Comparison of ENCODE assay signal across 35 mouse cellular contexts in the genomic region with DNA sequence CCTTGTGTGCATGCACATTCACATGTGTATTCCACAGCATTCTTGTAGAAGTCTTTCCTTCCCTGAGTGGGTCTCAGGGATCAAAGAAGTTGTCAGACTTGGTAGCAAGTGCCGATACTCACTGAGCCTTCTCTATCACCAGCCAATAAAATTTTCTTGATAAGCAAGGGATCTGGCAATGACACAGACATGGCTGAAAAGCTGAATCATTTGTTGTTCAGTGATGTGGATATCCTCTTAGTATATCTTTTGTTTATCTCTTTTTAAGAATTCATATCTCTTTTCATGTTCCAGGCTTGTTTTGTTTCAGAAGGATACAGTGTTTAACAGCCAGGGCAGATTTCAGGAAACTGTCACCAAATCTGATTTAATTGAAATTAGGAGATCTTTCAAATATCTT. TPM values are rescaled to one million over a fixed set of nuclear protein-coding genes. Genes with fewer than 3 reads are reported as not detected.
"Had no signal": no experiment of that assay in that cellular context is flagged by ENCODE, and none has a peak within 500 bp of the region (broad histone marks: within the 10 kb centered on the region; RNA-seq: fewer than 3 reads in every experiment).

No protein-coding gene starts in this region.

- H3K4me3 ChIP-seq: left cerebral cortex, adult 2 months; limb, embryonic 12.5 days; limb, embryonic 13.5 days; limb, embryonic 15.5 days; liver, embryonic 12.5 days; liver, embryonic 13.5 days; liver, embryonic 15.5 days; lung, embryonic 15.5 days; megakaryocyte, embryonic 14.5 days; midbrain, embryonic 10.5 days; midbrain, embryonic 12.5 days; midbrain, embryonic 13.5 days; midbrain, embryonic 15.5 days; myocyte had no signal

- H3K36me3 ChIP-seq: limb, embryonic 12.5 days; limb, embryonic 13.5 days; limb, embryonic 15.5 days; liver, embryonic 12.5 days; liver, embryonic 13.5 days; liver, embryonic 15.5 days; lung, embryonic 15.5 days; midbrain, embryonic 10.5 days; midbrain, embryonic 12.5 days; midbrain, embryonic 13.5 days; midbrain, embryonic 15.5 days had no signal

- ATAC-seq: liver, embryonic 12.5 days; liver, postnatal 0 days; lung, postnatal 0 days; midbrain, embryonic 13.5 days; midbrain, embryonic 15.5 days; midbrain, embryonic 16.5 days had no signal

- H3K4me2 ChIP-seq: limb, embryonic 12.5 days; limb, embryonic 13.5 days; limb, embryonic 15.5 days; liver, embryonic 11.5 days; liver, embryonic 12.5 days; liver, embryonic 13.5 days; liver, embryonic 15.5 days; lung, embryonic 14.5 days; lung, embryonic 15.5 days; midbrain, embryonic 12.5 days; midbrain, embryonic 13.5 days; midbrain, embryonic 15.5 days had no signal

- H3K9ac ChIP-seq: limb, embryonic 12.5 days; limb, embryonic 13.5 days; limb, embryonic 15.5 days; liver, embryonic 12.5 days; liver, embryonic 13.5 days; liver, embryonic 14.5 days; liver, embryonic 15.5 days; liver, postnatal 0 days; lung, embryonic 14.5 days; lung, embryonic 15.5 days; midbrain, embryonic 12.5 days; midbrain, embryonic 13.5 days; midbrain, embryonic 15.5 days had no signal

- DNase-seq: left cerebral cortex, postnatal 4 days; liver; liver, embryonic 13.5 days; liver, postnatal 0 days; lung, adult 18-20 months; lung, adult 2 months; lung, embryonic 14.5 days; lung, postnatal 10 days; lung, postnatal 14 days; lung, postnatal 36 days; lung, postnatal 4 days had no signal

- H3K27ac ChIP-seq: left cerebral cortex, adult 2 months; limb, embryonic 12.5 days; limb, embryonic 13.5 days; limb, embryonic 15.5 days; liver, embryonic 12.5 days; liver, embryonic 13.5 days; liver, embryonic 14.5 days; liver, embryonic 15.5 days; lung, embryonic 15.5 days; macrophage; midbrain, embryonic 10.5 days; midbrain, embryonic 12.5 days; midbrain, embryonic 13.5 days; midbrain, embryonic 15.5 days had no signal

- H3K27me3 ChIP-seq: limb, embryonic 12.5 days; limb, embryonic 13.5 days; limb, embryonic 15.5 days; liver, embryonic 12.5 days; liver, embryonic 13.5 days; liver, embryonic 15.5 days; lung, embryonic 15.5 days; midbrain, embryonic 12.5 days; midbrain, embryonic 13.5 days; midbrain, embryonic 15.5 days had no signal

- H3K9me3 ChIP-seq: limb, embryonic 12.5 days; limb, embryonic 13.5 days; limb, embryonic 15.5 days; liver, embryonic 12.5 days; liver, embryonic 13.5 days; liver, embryonic 15.5 days; lung, embryonic 15.5 days; megakaryocyte, embryonic 14.5 days; midbrain, embryonic 10.5 days; midbrain, embryonic 12.5 days; midbrain, embryonic 13.5 days; midbrain, embryonic 15.5 days had no signal

RNA-seq across cellular contexts. Expression of gene Gm20503, which starts 4.3 kb away (rescaled TPM):
- total RNA-seq: liver, adult 2 months; megakaryocyte, adult 5-6 weeks; megakaryocyte-erythroid progenitor cell, adult 5-6 weeks; midbrain, postnatal 0 days; monocyte, adult 5-6 weeks had no signal
- polyA plus RNA-seq: liver, adult 2 months; lung, adult 2 months; macrophage had no signal

RNA-seq across cellular contexts. Expression of gene Zkscan16, which starts 55.3 kb away (rescaled TPM):
- total RNA-seq: liver, adult 2 months; megakaryocyte progenitor cell, adult 5-6 weeks; megakaryocyte, adult 5-6 weeks; megakaryocyte-erythroid progenitor cell, adult 5-6 weeks; monocyte, adult 5-6 weeks had no signal
- polyA plus RNA-seq: liver, adult 2 months; lung, adult 2 months; lung, postnatal 0 days; macrophage; myocyte had no signal
